Mouse (Mus musculus) kidney, embryonic 16.5 days (tissue): ENCODE data around the gene Rps19bp1. TPM values are rescaled to one million over a fixed set of nuclear protein-coding genes. Genes with fewer than 3 reads are reported as not detected.

ENCODE experiments used
- ATAC-seq: fragments of 200-750 bp; cut with Nextera tagmentation; 2 replicates; pipeline ENCODE4 v1.8.0; 2017; ENCODE audit warnings: moderate TSS enrichment; ENCODE audit not compliant: low FRiP score, low TSS enrichment
- H3K27ac ChIP-seq: fragments of 300-500 bp; sonication (generic); 2 replicates; pipeline ENCODE4 v1.5.1; 2014; ENCODE audit warnings: low read length
- H3K27me3 ChIP-seq: fragments of 300-500 bp; sonication (generic); 2 replicates; pipeline ENCODE4 v1.6.1; 2014; ENCODE audit warnings: low read length, control low read depth, mixed read lengths; ENCODE audit not compliant: insufficient read depth
- H3K36me3 ChIP-seq: fragments of 300-500 bp; sonication (generic); 2 replicates; pipeline ENCODE4 v1.6.1; 2014; ENCODE audit warnings: low read length, control low read depth, mixed read lengths; ENCODE audit not compliant: insufficient read depth
- H3K4me1 ChIP-seq: fragments of 300-500 bp; sonication (generic); 2 replicates; pipeline ENCODE4 v1.6.1; 2014; ENCODE audit warnings: low read length, control low read depth, mixed read lengths; ENCODE audit not compliant: insufficient read depth
- H3K4me2 ChIP-seq: fragments of 300-500 bp; sonication (generic); replicated peaks from 2 replicates; pipeline ENCODE4 v1.6.1; 2014; ENCODE audit warnings: low read depth, low read length
- H3K4me3 ChIP-seq: fragments of 300-500 bp; sonication (generic); 2 replicates; pipeline ENCODE4 v1.5.1; 2014; ENCODE audit warnings: mild to moderate bottlenecking, low read length
- H3K9ac ChIP-seq: fragments of 300-500 bp; sonication (generic); replicated peaks from 2 replicates; pipeline ENCODE4 v1.6.1; 2014; ENCODE audit warnings: low read length
- H3K9me3 ChIP-seq: fragments of 300-500 bp; sonication (generic); 2 replicates; pipeline ENCODE4 v1.6.1; 2016; ENCODE audit warnings: low read length, control low read depth
- WGBS: fragments of 180-500 bp; shearing (Covaris S2); extraction: QIAGEN DNeasy Blood & Tissue Kit; methylation state at CpG from one replicate; pipeline ENCODE4 v1.1.7; 2014; 5-methylcytosine and 5-hydroxymethylcytosine counted together
- polyA plus RNA-seq: library from polyadenylated mRNA; unstranded; fragments of >200 nt; fragmentation: Nextera tagmentation; extraction: Ambion mirVana; gene quantifications from 2 replicates; pipeline ENCODE4 v1.2.1, GENCODE M21; 2015

Gene Rps19bp1
- polyA plus RNA-seq, 1 experiment from 2014 or later, result 50.8 TPM

DNA sequence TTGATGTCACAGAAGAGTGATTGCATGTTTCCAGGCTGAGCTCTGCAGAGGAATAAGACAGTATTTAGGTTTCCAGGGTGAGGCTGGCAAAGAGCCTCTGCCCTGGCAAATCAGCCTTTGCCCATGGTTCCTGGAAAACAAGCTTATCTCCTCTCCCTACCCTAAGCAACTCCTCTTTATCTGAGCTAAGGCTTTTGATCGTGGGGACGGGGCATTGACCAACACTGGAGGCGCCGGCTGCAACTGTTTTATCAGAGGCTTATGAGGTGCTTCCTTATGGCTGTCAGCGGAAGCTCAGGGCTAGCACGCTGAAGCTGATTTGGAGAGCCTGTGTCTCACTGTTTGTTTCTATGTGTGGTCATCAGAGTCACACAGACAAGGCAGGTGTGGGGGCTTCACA is 13.5 kb downstream of the Rps19bp1 start:
- no peak for ATAC-seq
- Histone ChIP-seq H3K9ac (no peak overlapping the region), H3K27ac (no peak overlapping the region), H3K27me3 (no peaks in the 10 kb centered on the region), H3K9me3 (no peaks in the 10 kb centered on the region), H3K4me3 (no peak overlapping the region), H3K36me3 (peaks cover 59% of the 10 kb centered on the region), H3K4me2 (no peak overlapping the region), H3K4me1 (peaks cover 18% of the 10 kb centered on the region)
- WGBS, result 93% methylated on average over 6 of the region's 6 CpGs

DNA sequence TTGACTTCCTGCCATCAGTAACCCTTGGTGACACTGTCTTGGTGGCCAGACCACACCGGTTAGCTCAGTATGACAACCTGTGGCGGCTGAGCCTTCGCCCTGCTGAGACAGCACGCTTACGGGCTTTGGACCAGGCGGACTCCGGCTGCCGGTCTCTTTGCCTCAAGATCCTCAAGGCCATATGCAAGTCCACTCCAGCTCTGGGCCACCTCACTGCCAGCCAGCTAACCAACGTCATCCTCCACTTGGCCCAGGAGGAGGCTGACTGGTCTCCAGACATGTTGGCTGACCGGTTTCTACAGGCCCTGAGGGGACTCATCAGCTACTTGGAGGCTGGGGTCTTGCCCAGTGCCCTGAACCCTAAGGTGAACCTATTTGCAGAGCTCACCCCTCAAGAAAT is 14.4 kb downstream of the Rps19bp1 start:
- Histone ChIP-seq H3K9ac (no peak overlapping the region), H3K27ac (no peak overlapping the region), H3K4me3 (no peak overlapping the region), H3K9me3 (no peaks in the 10 kb centered on the region), H3K4me2 (no peak overlapping the region), H3K36me3 (peaks cover 65% of the 10 kb centered on the region), H3K4me1 (peaks cover 18% of the 10 kb centered on the region), H3K27me3 (no peaks in the 10 kb centered on the region)
- ATAC-seq, result no peak
- 93% methylated on average over 10 of the region's 10 CpGs for WGBS

DNA sequence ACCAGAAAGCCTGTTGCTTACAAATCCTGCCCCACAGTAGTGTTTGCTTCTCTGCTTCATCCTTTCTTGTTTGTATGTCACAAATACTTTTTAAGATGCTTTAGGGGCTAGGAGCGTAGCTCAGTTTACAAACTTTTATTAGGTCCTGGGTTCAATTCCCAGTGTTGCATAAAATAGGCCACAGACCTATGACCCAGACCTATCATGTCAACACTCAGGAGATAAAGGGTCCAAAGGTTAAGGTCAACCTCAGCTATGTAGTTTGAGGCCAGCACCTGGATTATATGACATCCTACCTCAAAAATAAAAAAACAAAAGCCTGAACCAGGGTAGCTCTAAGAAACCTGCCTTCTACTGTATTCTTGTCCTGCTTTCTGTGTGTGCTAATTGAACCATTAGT is 15.5 kb downstream of the Rps19bp1 start:
- no peak overlapping the region for H3K4me3 ChIP-seq
- WGBS, result 97% methylated on average over 1 of the region's 1 CpGs

DNA sequence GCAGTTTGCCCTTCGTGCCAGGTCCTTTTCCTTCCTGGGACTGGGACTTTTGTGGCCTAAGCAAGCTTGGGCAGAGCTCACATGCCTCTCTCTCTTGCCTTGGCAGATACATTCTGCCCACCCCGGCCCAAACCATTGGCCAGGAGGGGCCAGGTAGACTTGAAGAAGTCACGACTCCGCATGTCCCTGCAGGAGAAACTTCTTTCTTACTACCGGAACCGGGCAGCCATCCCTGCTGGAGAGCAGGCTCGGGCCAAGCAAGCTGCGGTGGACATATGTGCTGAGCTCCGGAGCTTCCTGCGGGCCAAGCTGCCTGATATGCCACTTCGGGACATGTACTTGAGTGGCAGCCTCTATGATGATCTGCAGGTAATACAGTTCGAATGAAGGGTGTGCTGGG is 16.0 kb downstream of the Rps19bp1 start:
- ATAC-seq, result no peak
- Histone ChIP-seq H3K9ac (no peak overlapping the region), H3K4me3 (no peak overlapping the region), H3K4me1 (peaks cover 5% of the 10 kb centered on the region), H3K27ac (no peak overlapping the region), H3K27me3 (no peaks in the 10 kb centered on the region), H3K4me2 (no peak overlapping the region), H3K36me3 (peaks cover 74% of the 10 kb centered on the region), H3K9me3 (no peaks in the 10 kb centered on the region)
- WGBS, result 94% methylated on average over 12 of the region's 12 CpGs

More for the DNA sequence above, 15.5 kb downstream of the Rps19bp1 start:
- Histone ChIP-seq H3K4me2 (no peak overlapping the region), H3K27me3 (no peaks in the 10 kb centered on the region), H3K36me3 (peaks cover 70% of the 10 kb centered on the region), H3K4me1 (peaks cover 10% of the 10 kb centered on the region), H3K27ac (no peak overlapping the region), H3K9me3 (no peaks in the 10 kb centered on the region), H3K9ac (no peak overlapping the region)
- no peak for ATAC-seq

DNA sequence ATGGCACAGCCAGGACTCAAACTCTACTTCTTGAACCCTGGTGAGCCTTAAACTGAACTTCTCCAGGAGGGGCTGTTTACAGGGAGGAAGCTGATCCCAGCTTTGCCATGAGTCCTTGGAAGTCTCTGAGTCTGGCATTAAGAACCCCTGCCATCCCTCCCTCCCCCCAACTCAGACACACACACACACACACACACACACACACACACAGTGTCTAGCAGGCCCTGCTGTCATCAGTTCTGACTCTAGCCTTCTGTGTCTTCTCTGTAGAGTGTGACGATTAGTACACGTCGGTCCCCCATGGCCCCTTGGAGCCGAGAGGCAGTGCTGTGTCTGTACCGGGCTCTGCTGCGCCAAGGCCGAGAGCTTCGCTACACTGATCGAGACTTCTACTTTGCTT is 28.6 kb downstream of the Rps19bp1 start, which contains the start of gene AC140267.1:
Gene AC140267.1 (plus strand): TSS at position 301 of the 400 bp plus-strand sequence.
- no peaks in the 10 kb centered on the region for H3K27me3 ChIP-seq
- peaks cover 14% of the 10 kb centered on the region for H3K4me1 ChIP-seq
- H3K9me3 ChIP-seq, result no peaks in the 10 kb centered on the region
- no peak within 1 kb of the TSS for H3K27ac ChIP-seq
- H3K9ac ChIP-seq, result peak within 1 kb of the TSS; percentile 83
- peak within 1 kb of the TSS; percentile 95 for H3K4me3 ChIP-seq
- 95% methylated on average over 9 of the region's 9 CpGs for WGBS
- H3K4me2 ChIP-seq, result peak within 1 kb of the TSS; percentile 67
- no peak for ATAC-seq
- H3K36me3 ChIP-seq, result peaks cover 38% of the 10 kb centered on the region

DNA sequence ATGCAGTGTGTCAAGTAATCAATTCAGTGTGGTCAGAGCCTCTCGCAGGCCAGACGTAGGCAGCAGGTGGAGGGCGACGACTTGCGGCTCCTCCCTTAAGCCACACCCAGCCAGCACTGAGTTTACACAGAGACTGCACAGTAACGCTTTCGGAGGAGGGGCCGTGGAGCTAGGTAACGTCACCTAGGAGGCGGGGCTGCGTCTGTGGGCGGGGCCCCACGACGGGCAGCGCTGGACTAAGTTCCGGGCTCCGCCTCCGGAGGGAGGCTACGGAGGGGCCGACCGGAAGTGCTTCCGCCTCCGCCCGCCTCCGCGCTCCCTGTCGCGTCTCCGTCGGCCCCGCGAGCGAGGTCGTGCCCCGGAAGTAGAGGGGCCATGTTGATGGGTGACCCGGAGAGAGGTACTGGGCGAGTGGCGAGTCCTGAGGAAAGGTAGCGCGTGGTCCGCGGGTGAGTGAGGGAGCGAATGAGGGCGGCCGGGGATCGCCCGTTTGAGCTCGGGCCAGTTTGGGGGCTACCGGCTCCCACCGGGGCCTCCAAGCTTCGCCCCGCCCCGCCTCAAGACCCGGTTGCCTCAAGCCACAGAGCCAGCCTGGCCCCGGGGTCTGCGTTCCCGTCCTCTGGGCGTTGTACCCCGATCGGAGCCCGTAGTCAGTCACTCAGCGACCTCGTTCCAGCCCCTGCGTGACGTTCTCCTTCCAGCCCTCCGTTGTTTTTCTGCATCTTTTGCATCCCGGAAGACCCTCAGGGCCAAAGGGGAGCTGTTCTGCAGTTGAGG is 30.2 kb downstream of the Rps19bp1 start, which contains the start of gene Mief1:
Gene Mief1 (plus strand): TSS at position 286 of the 777 bp plus-strand sequence.
- H3K36me3 ChIP-seq, result peaks cover 30% of the 10 kb centered on the region
- under 1% methylated on average over 67 of the region's 67 CpGs for WGBS
- H3K4me3 ChIP-seq, result peak within 1 kb of the TSS; percentile 95
- H3K27me3 ChIP-seq, result no peaks in the 10 kb centered on the region
- H3K4me2 ChIP-seq, result peak within 1 kb of the TSS; percentile 67
- peaks cover 14% of the 10 kb centered on the region for H3K4me1 ChIP-seq
- no peaks in the 10 kb centered on the region for H3K9me3 ChIP-seq
- ATAC-seq, result peak; percentile 98
- H3K27ac ChIP-seq, result peak within 1 kb of the TSS; percentile 86
- H3K9ac ChIP-seq, result peak within 1 kb of the TSS; percentile 83

DNA sequence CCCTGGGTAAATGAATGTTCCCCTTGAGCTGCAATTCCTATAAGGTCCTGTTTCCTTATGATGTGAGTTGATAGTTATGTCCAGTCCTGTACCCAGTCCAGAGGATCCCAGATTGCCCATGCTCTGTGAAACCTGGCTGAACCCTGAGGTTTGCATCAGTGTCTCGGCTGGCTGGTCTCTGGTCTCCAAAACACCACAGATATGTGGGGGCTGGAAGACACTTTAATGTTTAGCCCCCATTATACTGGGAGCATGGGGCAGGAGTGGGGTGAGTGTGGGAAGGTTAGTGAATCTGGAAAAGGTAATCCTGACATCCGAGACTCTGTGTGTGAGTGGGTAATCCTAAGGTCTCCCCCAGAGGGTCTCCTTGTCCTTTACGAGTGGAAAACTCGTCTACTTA is 31.1 kb downstream of the Rps19bp1 start:
- no peaks in the 10 kb centered on the region for H3K9me3 ChIP-seq
- H3K36me3 ChIP-seq, result peaks cover 21% of the 10 kb centered on the region
- WGBS, result 41% methylated on average over 4 of the region's 4 CpGs
- H3K4me1 ChIP-seq, result peaks cover 14% of the 10 kb centered on the region
- no peaks in the 10 kb centered on the region for H3K27me3 ChIP-seq
- H3K4me3 ChIP-seq, result no peak overlapping the region
- no peak for ATAC-seq
- H3K9ac ChIP-seq, result peak overlapping the region; percentile 83
- peak overlapping the region; percentile 52 for H3K4me2 ChIP-seq
- peak overlapping the region; percentile 86 for H3K27ac ChIP-seq

DNA sequence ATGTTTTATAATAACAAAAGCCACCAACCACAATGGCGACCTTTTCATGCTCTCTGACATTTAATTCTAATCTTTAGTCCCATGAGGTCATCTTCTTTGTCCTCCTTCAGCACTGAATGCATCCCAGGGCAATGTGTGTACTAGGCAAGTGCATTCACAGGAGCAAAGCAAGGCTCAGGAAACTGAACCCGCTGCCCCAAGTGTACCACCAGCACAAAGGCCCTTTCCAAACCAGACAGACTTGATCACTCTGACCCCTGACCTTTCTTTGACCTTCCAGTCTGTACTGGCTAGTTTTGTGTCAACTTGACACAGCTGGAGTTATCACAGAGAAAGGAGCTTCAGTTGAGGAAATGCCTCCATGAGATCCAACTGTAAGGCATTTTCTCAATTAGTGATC is 31.8 kb downstream of the Rps19bp1 start:
- Histone ChIP-seq H3K9me3 (no peaks in the 10 kb centered on the region), H3K4me2 (no peak overlapping the region)
- 73% methylated on average over 2 of the region's 2 CpGs for WGBS

DNA sequence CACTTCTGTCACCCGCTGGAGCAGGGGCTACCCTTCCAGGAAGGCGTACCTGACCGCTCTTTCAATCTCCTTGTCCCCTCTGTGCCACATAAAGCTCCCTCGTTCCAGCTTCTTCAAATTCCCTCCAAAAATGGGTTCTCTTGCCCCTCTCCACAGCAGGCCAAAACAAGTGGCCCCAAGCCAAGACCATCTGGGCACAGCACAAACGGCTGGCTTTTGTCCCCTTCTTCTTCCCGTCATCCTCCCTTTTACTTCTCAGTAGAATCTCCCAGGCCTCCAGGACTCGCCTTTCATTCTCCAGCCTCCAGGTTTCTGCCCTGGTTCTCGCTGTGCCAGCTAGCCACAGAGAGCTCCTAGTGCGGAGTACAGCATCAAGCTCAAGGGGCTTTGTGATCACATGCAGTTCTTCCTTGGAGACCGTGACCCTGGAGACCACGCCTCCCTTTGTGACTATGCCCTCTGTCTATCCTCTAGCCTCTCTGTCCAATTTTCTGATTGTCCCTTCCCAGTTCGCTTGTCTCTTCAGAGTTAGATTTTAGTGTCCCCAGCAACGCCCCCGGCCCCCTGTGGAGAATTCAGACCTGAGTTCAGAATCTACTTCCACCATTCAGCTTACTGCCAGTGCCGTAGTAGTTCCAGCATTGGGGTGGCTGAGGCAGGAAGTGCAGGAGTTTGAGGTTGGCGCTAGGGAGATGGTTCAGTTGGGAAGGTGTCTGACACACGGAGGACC is 35.9 kb downstream of the Rps19bp1 start:
- Histone ChIP-seq H3K9ac (no peak overlapping the region), H3K4me1 (peaks cover 3% of the 10 kb centered on the region; the same call in 1 of the 2 replicates), H3K4me2 (no peak overlapping the region), H3K27me3 (no peaks in the 10 kb centered on the region), H3K4me3 (no peak overlapping the region), H3K9me3 (no peaks in the 10 kb centered on the region), H3K36me3 (no peaks in the 10 kb centered on the region), H3K27ac (no peak overlapping the region)
- no peak for ATAC-seq
- WGBS, result 76% methylated on average over 17 of the region's 17 CpGs

More for the DNA sequence above, 31.8 kb downstream of the Rps19bp1 start:
- ATAC-seq, result no peak
- H3K4me3 ChIP-seq, result no peak overlapping the region
- peaks cover 14% of the 10 kb centered on the region for H3K4me1 ChIP-seq
- no peaks in the 10 kb centered on the region for H3K27me3 ChIP-seq
- no peak overlapping the region for H3K27ac ChIP-seq
- peaks cover 15% of the 10 kb centered on the region for H3K36me3 ChIP-seq
- H3K9ac ChIP-seq, result no peak overlapping the region

DNA sequence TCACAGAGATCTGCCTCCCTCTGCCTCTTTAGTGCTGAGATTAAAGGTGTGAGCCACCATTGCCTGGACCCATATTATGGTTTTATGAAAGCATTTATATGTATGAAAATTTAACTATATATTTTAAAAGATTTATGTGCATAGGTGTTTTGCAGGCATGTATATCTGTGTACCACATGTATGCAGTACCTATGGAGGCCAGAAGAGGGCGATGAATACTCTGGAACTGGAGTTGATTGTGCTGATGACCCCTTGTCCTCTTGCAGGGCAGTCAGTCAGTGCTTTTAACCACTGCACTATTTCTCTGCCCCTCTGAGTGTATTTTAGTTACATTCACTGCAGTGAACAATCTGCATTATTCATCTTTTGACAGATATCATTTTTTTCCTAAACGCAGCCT is 38.3 kb downstream of the Rps19bp1 start:
- Histone ChIP-seq H3K4me1 (no peaks in the 10 kb centered on the region), H3K27me3 (no peaks in the 10 kb centered on the region), H3K9me3 (no peaks in the 10 kb centered on the region), H3K4me2 (no peak overlapping the region), H3K36me3 (no peaks in the 10 kb centered on the region), H3K9ac (no peak overlapping the region), H3K27ac (no peak overlapping the region), H3K4me3 (no peak overlapping the region)
- 49% methylated on average over 2 of the region's 2 CpGs for WGBS
- no peak for ATAC-seq
